Mouse (Mus musculus) kidney, postnatal 0 days (tissue): Measurements from ENCODE around the gene Cds2. TPM values are rescaled to one million over a fixed set of nuclear protein-coding genes. Genes with fewer than 3 reads are reported as not detected.

Experiments
- ATAC-seq: fragments of 200-750 bp; cut with Nextera tagmentation; replicated peaks from 2 replicates; pipeline ENCODE4 v1.8.0; 2017; ENCODE audit warnings: low read depth, moderate number of reproducible peaks, moderate TSS enrichment, moderate library complexity; ENCODE audit not compliant: low FRiP score
- DNase-seq: peaks from one replicate; pipeline ENCODE4 v3.0.0-alpha.2; 2016; ENCODE audit warnings: low spot score
- H3K27ac ChIP-seq: fragments of 300-500 bp; sonication (generic); 2 replicates; pipeline ENCODE4 v1.5.1; 2014; ENCODE audit warnings: mild to moderate bottlenecking
- H3K27me3 ChIP-seq: fragments of 300-500 bp; sonication (generic); 2 replicates; pipeline ENCODE4 v1.6.1; 2014; ENCODE audit warnings: low read length, mixed read lengths; ENCODE audit not compliant: insufficient read depth
- H3K36me3 ChIP-seq: fragments of 300-500 bp; sonication (generic); 2 replicates; pipeline ENCODE4 v1.6.1; 2014; ENCODE audit warnings: low read length, mixed read lengths; ENCODE audit not compliant: insufficient read depth
- H3K4me1 ChIP-seq: fragments of 300-500 bp; sonication (generic); replicated peaks from 2 replicates; pipeline ENCODE4 v1.6.1; 2014; ENCODE audit warnings: antibody characterized with exemption, low read length, mixed read lengths; ENCODE audit not compliant: insufficient read depth
- H3K4me2 ChIP-seq: fragments of 300-500 bp; sonication (generic); 2 replicates; pipeline ENCODE4 v1.6.1; 2014; ENCODE audit warnings: mild to moderate bottlenecking, low read length, moderate library complexity, mixed read lengths
- H3K4me3 ChIP-seq: fragments of 300-500 bp; sonication (generic); replicated peaks from 2 replicates; pipeline ENCODE4 v1.5.1; 2014; ENCODE audit warnings: low read depth, low read length
- H3K9ac ChIP-seq: fragments of 300-500 bp; sonication (generic); 2 replicates; pipeline ENCODE4 v1.6.1; 2014; ENCODE audit warnings: low read depth, low read length
- H3K9me3 ChIP-seq: fragments of 300-500 bp; sonication (generic); replicated peaks from 2 replicates; pipeline ENCODE4 v1.6.1; 2016; ENCODE audit warnings: low read length, inconsistent platforms, mixed read lengths
- CTCF ChIP-seq: IDR thresholded peaks from 2 replicates; pipeline ENCODE4 v1.5.1; 2016; ENCODE audit warnings: antibody characterized with exemption, low read depth, mild to moderate bottlenecking, moderate library complexity
- WGBS: fragments of 180-500 bp; shearing (Covaris S2); extraction: QIAGEN DNeasy Blood & Tissue Kit; methylation state at CpG from one replicate; pipeline ENCODE4 v1.1.7; 2014; 5-methylcytosine and 5-hydroxymethylcytosine counted together
- polyA plus RNA-seq: library from polyadenylated mRNA; unstranded; fragments of >200 nt; fragmentation: Nextera tagmentation; extraction: Ambion mirVana; gene quantifications from 2 replicates; pipeline ENCODE4 v1.2.1, GENCODE M21; 2015

The Cds2 gene
- polyA plus RNA-seq, 1 experiment from 2014 or later = 24.0 TPM

DNA sequence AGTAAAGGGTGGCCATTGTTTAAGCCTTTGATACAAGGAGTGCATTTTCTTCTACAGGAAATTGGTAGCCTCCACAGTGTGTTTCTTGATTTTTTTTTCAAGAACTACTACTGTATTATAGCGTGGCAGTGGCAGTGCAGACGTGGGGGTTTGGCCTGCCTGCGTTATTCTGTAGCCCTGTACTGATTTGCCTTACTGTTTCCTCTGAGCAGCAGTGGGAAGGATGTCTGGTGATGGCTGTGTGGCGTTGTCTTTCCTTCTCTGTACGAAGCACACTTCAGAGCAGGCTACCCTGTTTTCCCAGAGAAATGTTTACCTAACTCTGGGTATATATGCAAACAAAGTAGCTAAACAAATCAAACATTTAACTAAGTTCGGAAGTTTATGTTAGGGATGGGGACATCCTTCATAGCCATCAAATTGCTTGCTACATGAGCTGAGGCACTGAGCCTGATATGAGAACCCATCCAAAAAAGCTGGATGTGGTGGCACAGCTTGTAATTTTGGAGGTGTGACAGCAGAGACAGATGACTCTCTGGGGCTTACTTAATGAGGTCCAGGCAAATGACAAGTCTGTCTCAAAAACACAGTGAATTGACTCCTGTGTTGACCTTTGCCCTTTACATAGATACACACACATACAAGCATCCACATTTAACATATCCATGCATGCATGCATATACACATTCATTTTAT is 9.9 kb downstream of the Cds2 start:
- TF ChIP-seq CTCF = no peak
- H3K27me3 ChIP-seq = no peaks in the 10 kb centered on the region
- 49% methylated on average over 6 of the region's 6 CpGs for WGBS
- H3K4me2 ChIP-seq = no peak overlapping the region
- ATAC-seq = no peak
- no peaks in the 10 kb centered on the region for H3K36me3 ChIP-seq
- no peak overlapping the region for H3K9ac ChIP-seq
- DNase-seq = no peak
- no peaks in the 10 kb centered on the region for H3K9me3 ChIP-seq
- no peaks in the 10 kb centered on the region for H3K4me1 ChIP-seq
- no peak overlapping the region for H3K27ac ChIP-seq
- no peak overlapping the region for H3K4me3 ChIP-seq

GRCm38 (mm10) chr2:132275527-132275926 is 12.6 kb downstream of the Cds2 start:
- no peaks in the 10 kb centered on the region for H3K27me3 ChIP-seq
- H3K9me3 ChIP-seq = no peaks in the 10 kb centered on the region
- no peak overlapping the region for H3K9ac ChIP-seq
- no peaks in the 10 kb centered on the region for H3K36me3 ChIP-seq
- ATAC-seq (no peak), DNase-seq (no peak)
- no peak overlapping the region for H3K4me3 ChIP-seq
- H3K27ac ChIP-seq = no peak overlapping the region
- 76% methylated on average over 4 of the region's 4 CpGs for WGBS
- H3K4me2 ChIP-seq = no peak overlapping the region
- peak; percentile 34; the same call in 1 of the 2 replicates for TF ChIP-seq CTCF
- H3K4me1 ChIP-seq = 0 out of 2 replicates have a peak, but pooled peaks cover 7% of the 10 kb centered on the region

DNA sequence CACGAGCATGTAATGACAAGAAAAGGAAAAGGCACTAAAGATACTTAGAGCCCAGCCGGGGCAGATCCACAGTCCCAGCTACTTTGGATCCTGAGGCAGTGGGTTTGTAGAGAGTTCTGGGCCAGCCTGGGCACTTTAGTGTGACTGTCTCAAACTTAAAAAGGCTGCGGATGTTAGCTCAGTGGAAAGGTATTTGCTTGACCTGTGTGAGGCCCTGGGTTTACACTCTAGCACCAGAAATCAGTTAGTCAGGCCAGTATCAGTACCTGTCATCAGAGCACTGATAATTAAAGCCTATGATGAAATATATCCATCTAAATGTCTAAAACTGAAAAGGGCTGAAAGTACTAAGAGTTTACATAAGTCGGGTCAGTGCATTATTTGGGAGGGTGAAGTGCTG is 13.3 kb downstream of the Cds2 start:
- Histone ChIP-seq H3K4me3 (no peak overlapping the region), H3K9me3 (no peaks in the 10 kb centered on the region), H3K9ac (no peak overlapping the region), H3K36me3 (no peaks in the 10 kb centered on the region), H3K4me2 (no peak overlapping the region), H3K4me1 (0 out of 2 replicates have a peak, but pooled peaks cover 7% of the 10 kb centered on the region), H3K27me3 (no peaks in the 10 kb centered on the region), H3K27ac (no peak overlapping the region)
- no peak for TF ChIP-seq CTCF
- 77% methylated on average over 4 of the region's 4 CpGs for WGBS
- ATAC-seq = no peak
- no peak for DNase-seq

DNA sequence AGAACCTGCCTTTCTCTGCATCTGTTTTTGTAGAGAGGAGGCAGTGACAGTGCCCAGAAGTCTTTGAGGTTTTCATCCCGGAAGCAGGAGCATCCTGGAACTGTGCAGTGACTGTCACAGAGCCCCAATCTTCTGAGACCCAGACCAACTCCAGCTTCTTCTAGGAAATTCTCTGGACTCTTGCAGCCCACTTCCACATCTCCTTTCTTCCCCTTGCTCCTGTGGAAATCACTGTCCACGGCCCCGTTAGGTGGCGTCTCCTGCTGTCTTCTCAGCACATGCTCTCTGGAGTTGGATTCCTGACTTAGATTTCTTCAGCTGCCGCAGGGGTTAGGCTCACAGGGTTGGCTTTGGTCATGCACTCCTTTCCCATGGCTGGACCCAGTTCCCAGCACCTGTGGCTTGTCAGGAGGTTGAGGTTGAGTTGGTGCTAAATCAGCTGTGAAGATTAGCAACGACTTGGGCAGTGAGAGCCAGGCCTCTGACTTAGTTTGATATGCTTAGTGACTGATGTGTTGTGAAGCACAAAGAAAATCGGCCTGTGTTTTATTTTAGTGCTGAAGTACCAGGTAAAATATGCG is 15.4 kb downstream of the Cds2 start:
- no peak overlapping the region for H3K9ac ChIP-seq
- no peak overlapping the region for H3K4me3 ChIP-seq
- H3K4me2 ChIP-seq = no peak overlapping the region
- peak overlapping the region; percentile 36; the same call in 1 of the 2 replicates for H3K27ac ChIP-seq
- WGBS = 36% methylated on average over 8 of the region's 8 CpGs
- H3K36me3 ChIP-seq = no peaks in the 10 kb centered on the region
- no peaks in the 10 kb centered on the region for H3K27me3 ChIP-seq
- ATAC-seq (peak; percentile 59; the same call in 1 of the 2 replicates), DNase-seq (peak; percentile 43)
- H3K4me1 ChIP-seq = peaks cover 19% of the 10 kb centered on the region; the same call in 1 of the 2 replicates
- H3K9me3 ChIP-seq = no peaks in the 10 kb centered on the region
- no peak for TF ChIP-seq CTCF

- WGBS = 65% methylated on average over 3 of the region's 3 CpGs
- Histone ChIP-seq H3K9ac (no peak overlapping the region), H3K4me2 (no peak overlapping the region), H3K4me3 (no peak overlapping the region), H3K27ac (no peak overlapping the region), H3K9me3 (no peaks in the 10 kb centered on the region), H3K27me3 (no peaks in the 10 kb centered on the region), H3K4me1 (peaks cover 30% of the 10 kb centered on the region), H3K36me3 (no peaks in the 10 kb centered on the region)
- TF ChIP-seq CTCF = no peak
- ATAC-seq = no peak
- no peak for DNase-seq
Observed at GRCm38 (mm10) chr2:132279336-132279882, 16.5 kb downstream of the Cds2 start.

DNA sequence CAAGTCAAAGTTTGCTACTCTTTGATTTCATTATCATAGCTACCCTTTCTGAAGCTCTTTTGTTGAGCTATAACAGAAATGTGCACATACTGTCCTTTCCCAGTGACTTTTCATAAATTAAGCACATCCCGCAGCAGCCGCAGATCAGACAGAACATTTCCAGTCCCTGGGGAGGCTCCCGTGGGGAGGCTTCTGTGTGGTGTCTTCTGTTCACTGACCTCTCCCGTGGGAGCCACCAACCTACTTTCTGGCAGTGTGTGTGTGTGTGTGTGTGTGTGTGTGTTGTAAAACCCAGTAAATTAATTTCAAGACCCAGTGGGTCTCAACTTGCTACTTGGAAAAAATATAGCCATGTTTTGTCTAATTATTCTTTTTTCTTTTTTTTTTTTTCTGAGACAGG is 17.0 kb downstream of the Cds2 start:
- Histone ChIP-seq H3K27ac (no peak overlapping the region), H3K4me2 (no peak overlapping the region), H3K4me1 (peaks cover 31% of the 10 kb centered on the region), H3K9me3 (no peaks in the 10 kb centered on the region), H3K4me3 (no peak overlapping the region), H3K36me3 (no peaks in the 10 kb centered on the region), H3K9ac (no peak overlapping the region), H3K27me3 (no peaks in the 10 kb centered on the region)
- TF ChIP-seq CTCF = no peak
- no peak for ATAC-seq
- WGBS = 39% methylated on average over 4 of the region's 4 CpGs
- no peak for DNase-seq
